Mouse (Mus musculus): ENCODE measurements at regions not wholly inside any gene's neighbourhood (a gene's known extent, or its start where the extent isn't known, plus 50 kb on each side); places are given as distances from the start of the nearest gene placed in this dataset.

DNA sequence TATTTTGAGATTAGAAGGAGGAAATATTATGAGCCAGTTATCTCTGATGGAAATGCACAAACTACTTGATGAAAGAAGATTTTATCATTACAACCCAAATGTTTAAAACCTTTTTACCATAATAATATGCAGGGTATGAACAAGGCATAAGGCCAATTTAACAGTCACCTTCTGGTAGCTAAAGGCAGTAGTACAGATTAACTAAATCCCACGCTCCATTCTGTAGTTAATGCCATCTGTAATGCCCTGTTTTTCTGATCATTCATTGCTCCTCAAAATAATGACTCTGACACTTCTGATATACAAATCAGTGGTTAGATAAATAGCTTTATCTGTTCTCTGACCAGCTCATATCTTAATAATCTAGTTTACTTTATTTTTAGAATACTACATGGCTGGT is 987.8 kb downstream of the Pcdh7 start:
- no peak for DNase-seq (ENCODE audit: low spot score in 2 of 2)

DNA sequence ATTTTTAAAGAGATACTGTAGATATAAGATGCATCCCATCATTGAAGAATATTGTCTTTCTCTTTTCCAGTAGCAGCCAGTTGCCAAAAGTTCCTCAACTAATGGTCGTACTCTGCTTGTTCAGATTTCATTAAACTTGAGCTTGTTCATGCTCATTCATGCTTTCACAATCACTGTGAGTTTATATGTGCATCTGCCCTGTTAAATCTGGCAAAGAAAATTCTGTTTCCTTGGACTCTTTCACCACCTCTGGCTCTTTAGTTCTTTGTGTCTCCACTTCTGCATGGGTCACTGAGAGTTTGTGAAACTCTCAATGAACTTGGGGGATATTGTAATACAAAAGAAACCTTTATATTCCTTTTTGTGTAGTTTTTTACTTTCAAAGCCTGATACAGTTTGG is 994.6 kb downstream of the Pcdh7 start:
- no peak for DNase-seq (ENCODE audit: low spot score in 2 of 2)

DNA sequence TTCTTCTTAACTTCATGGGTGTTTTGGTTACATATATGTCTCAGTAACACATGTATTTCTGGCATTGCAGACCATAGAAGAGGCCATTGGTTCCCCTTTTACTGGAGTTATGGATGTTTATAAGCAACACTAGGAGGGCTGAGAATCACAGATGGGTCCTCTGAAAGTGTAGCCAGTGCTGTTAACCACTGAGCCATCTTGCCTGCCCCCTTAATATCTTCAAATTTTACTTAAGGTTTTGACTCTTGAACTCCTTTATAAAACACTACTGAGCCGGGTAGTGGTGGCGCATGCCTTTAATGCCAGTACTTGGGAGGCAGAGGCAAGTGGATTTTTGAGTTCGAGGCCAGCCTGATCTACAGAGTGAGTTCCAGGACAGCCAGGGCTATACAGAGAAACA is 1015.6 kb downstream of the Pcdh7 start:
- no peak for DNase-seq (ENCODE audit: low spot score in 2 of 2)

DNA sequence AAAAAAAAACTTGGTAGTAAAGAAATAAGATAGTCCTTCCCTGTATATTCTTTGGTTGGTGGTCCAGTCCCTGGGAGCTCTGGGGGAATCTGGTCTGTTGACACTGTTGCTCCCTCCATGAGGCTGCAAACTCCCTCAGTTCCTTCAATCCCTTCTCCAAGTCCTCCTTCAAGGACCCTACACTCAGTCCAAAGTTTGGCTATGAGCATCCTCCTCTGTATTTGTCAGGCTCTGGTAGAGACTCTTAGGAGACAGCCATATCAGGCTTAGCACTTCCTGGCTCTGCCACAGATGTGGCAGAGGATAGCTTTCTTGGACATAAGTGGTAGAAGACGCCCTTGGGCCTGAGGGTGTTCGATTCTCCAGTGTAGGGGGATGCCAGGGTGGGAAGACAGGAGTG is 1016.2 kb downstream of the Pcdh7 start:
- no peak for DNase-seq (ENCODE audit: low spot score in 2 of 2)

DNA sequence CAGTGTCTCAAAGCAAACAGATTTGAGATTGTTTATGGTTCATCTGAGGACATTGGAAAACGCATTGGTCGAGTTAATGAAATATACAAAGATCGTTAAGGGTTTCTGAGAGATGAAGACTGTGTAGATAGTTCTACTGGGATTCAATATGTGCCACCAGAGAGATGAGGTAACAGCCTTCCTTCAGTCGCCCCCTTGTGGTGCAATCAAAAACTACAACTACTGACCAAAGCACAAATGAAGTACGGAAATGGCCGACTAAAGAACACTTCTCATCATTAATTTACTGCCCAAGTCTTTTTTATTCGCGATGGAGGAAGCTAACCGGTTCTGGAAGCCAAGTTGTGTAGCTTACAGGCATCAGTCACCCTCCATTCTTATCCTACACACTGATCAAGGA is 1018.8 kb downstream of the Pcdh7 start:
- DNase-seq (ENCODE audit: low spot score in 2 of 2): peak in 1 of 2 experiments; percentile 59

DNA sequence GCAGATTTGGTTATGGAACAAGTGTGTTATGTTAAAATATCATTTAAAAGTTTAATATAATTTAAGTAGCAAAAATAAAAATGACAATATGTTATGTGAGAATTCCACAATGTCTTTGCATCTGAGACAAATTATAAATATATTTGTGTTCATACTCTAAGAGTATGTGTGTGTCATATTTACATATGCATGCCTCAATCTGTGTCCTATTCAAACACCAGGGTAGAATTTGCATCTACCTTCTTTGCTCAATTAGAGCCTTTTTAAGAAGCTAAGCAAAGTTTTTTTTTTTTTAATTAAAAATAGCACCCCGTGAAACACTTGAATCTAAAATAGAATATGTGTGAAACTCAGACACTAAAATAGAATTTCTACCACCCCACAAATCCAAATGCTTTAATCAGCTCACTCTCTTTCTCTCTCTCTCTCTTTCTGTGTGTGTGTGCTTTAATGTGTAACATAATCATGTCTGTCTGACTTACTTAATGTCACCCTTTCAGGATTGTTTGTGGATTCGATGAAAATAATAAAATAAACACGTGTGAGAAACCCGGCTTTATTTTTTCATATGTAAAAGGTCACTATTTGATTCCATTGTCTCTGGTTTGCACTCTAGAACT is 1019.6 kb downstream of the Pcdh7 start:
- no peak for DNase-seq (ENCODE audit: low spot score in 2 of 2)

DNA sequence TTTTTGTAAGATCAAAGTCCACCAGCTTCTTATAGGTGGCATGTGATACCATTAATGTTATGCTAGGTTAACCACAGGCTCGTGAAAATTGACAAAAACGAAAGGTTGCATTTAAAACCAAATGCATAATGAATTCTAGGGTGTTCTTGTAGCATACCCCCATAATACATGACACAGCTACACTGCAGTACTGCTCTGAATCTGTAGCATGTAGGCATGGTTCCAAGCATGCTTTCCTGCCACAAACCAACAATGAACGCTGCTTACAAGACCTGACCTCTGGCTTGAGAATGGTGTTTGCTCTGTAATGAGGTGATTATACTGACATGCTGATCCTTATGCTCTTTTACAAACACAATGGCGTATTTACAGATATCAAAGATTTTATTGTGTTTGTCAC is 1020.3 kb downstream of the Pcdh7 start:
- no peak for DNase-seq (ENCODE audit: low spot score in 2 of 2)

DNA sequence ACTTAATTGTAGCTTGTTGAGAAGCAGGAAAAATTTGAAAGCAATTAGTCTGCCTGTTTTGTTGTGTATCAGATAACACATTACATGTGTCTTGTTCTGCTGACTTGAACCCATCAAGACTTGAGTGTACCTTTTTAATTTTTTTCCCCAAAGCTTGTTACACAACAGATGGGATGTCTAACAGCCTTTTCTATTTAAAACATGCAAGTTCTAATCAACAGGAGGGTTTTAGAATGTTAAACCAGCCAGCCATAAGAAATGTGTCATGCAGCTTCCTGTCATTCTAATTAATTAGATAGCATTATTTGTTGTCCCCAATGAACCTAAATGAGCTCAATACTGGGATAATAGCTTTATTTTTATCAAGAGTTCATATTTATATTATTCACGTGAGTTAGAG is 1023.0 kb downstream of the Pcdh7 start:
- DNase-seq (ENCODE audit: low spot score in 2 of 2): no peak

DNA sequence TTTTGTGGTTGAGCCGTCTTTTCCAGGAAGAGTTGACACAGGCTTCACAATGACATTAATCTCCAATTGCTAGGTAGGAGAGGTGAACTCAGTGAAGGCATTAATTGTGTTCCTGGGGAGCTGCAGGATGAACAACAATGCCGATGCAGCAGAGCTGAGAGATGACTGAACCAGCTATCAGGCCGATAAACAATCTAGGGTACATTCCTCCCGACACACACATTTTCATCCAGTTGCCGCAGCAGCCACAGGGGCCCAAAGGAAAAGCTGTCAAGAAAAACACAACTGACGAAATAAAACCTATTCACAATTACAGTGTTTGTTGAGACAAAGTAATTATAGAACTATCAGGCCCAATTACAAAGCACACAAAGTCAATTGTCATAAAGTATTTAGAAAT is 1029.9 kb downstream of the Pcdh7 start:
- no peak for DNase-seq (ENCODE audit: low spot score in 2 of 2)

DNA sequence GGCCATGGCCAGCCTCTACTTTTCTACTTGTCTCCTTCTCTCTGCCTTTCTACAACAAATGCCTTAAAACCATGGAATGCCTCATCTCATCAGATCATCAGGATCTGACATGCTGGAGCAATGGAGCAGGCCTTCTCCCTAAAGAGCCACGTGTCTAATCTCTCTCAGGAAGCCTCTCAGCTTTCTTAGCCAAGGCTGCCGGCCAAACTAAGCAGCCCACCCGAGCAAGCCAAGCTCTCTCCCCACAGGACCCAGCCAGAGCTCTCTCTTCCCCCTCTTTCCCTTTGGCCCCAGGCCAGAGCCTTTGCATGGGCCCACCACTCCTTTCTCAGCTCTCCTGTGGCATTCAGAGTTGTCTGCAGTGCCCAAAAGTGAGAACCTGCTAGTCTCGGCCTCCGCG is 1034.0 kb downstream of the Pcdh7 start:
- no peak for DNase-seq (ENCODE audit: low spot score in 2 of 2)
